Mouse (Mus musculus) E14TG2a.4 (cell line): Measurements from ENCODE around the gene Fcer1g.

Experiments
- CTCF ChIP-seq: conservative IDR thresholded peaks from 2 replicates; pipeline ENCODE4 v1.5.1; 2014; ENCODE audit warnings: low read length
- POU5F1 ChIP-seq: IDR thresholded peaks from 2 replicates; pipeline ENCODE4 v1.6.1; 2014; ENCODE audit warnings: low read length, borderline replicate concordance

- TF ChIP-seq CTCF, result no peak
- TF ChIP-seq POU5F1, result no peak
Observed at GRCm38 (mm10) chr1:171260316-171260715, 26.2 kb upstream of the Fcer1g start.
